Mouse (Mus musculus): Measurements from ENCODE around the gene Slc39a11. TPM values are rescaled to one million over a fixed set of nuclear protein-coding genes. Genes with fewer than 3 reads are reported as not detected.

The Slc39a11 gene
- total RNA-seq, 2 experiments from 2014 or later: 21.7 to 23.1 TPM

DNA sequence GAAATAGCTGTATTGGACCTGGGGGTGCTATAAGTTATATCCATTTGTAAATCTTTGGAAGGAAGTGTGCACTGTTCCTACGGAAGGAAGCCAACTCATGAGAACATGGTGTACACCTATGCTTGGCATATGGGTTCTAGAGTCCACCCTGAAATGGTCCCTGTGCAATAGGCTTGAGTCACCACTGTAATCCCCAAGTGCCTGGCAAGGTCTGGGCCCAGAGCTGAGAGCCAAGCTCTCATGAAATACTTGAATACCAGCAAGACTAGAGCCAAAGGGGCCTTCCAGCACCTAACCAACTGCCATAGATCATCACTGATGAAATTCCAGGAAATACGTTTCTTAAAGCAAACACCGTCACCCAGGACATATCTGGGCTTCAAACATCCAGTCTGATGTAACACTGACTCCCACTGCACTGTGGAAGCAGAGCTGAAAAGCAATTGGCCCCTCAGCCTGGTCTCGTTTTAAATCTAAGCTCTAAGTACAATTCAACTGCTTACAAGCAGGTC lies 111.4 kb downstream of the Slc39a11 start:
- DNase-seq (ENCODE audit: low spot score in 2 of 2): no peak
- no peak for TF ChIP-seq CTCF (conservative IDR thresholded peaks at IDR 0.05)
- Histone ChIP-seq H3K27ac (no peak overlapping the region), H3K4me3 (no peak overlapping the region)

GRCm38 (mm10) chr11:113537715-113538114 lies 112.2 kb downstream of the Slc39a11 start:
- no peak for TF ChIP-seq CTCF (conservative IDR thresholded peaks at IDR 0.05)
- no peak for DNase-seq (ENCODE audit: low spot score in 2 of 2)
- Histone ChIP-seq H3K4me3 (no peak overlapping the region), H3K27ac (no peak overlapping the region)

DNA sequence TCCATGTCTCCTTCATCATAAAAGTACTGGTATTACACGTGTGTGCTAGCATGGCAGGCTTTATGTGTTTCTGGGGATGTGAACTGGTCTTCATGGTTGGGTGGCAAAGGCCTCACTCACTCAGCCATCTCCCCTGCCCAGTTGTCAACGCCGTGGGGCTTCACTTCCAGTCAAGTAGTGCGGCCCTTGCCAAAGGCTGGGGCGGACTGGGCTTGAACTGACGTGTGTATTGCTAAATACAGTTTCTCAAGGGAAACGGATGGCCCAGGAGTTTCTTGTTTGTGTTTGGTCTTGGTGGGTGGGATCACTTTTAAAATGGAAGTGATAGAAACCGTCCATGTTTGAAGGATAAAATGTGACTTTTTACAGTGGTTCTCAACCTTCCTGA lies 112.7 kb downstream of the Slc39a11 start:
- DNase-seq (ENCODE audit: low spot score in 2 of 2): no peak
- H3K27ac ChIP-seq: no peak overlapping the region
- no peak for TF ChIP-seq CTCF (conservative IDR thresholded peaks at IDR 0.05)
- H3K4me3 ChIP-seq: no peak overlapping the region

DNA sequence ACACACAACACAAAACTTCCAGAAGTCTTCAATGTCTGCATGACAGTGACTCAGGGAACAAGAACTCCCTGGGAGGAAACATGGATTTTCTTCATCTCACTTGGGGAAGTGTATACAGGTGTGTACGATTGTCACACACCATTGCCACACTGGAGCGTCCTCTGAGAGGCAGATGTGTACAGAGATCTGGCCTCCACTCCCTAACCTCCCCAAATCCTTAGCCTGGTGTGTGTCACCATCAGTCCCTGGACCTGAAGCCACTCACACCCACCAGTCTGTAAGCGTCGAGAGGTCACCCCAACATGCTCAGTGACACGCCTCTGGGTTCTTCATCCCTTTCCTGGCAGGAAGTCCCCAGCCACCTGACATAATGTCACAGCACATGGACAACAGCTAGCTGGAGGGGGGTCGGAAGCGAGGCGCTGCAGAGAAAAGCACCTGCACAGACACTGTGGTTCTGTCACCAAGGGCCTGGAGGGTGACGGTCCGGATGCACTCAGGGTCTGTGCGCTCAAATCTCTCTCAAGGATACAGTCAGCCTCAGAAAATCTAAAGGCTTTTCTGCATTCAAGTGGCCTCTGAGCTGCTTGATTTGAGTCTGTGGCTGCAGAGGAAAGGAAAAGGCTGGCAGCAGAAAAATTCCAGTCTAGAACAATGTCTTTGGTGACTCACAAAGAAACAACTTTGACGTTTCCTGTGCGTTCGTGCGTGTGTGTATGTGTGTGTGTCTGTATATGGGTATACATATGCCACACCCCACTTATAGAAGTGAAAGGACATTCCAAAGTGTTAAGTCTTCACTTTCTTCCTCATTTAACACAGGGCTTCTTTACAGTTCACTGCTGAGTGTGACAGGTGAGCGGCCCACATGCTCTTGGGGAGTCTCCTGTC lies 113.3 kb downstream of the Slc39a11 start:
- Histone ChIP-seq H3K27ac (no peak overlapping the region), H3K4me3 (no peak overlapping the region)
- TF ChIP-seq CTCF (conservative IDR thresholded peaks at IDR 0.05): no peak
- DNase-seq (ENCODE audit: low spot score in 2 of 2): no peak

- no peak for TF ChIP-seq CTCF (conservative IDR thresholded peaks at IDR 0.05)
- Histone ChIP-seq H3K4me3 (no peak overlapping the region), H3K27ac (no peak overlapping the region)
- no peak for DNase-seq (ENCODE audit: low spot score in 2 of 2)
These were observed 115.5 kb downstream of the Slc39a11 start for GRCm38 (mm10) chr11:113534341-113534740.

DNA sequence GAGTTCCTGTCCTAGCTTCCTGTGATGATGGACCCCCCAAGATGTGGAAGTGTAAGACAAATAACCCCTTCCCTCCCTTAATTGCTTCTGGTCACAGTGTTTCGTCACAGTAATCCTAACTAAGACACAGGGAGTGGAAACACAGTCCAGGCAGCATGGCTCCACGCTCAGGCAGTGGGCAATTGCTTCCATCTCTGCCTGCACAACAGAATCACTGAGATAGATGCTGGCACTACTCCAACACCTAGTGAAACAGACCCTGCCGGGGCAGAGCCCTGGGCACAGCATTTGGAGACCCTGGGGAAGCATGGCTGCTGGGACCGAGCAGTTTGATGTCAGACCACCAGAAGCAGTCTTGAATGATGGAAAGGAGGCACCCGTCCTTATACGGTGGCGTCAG lies 115.9 kb downstream of the Slc39a11 start:
- H3K27ac ChIP-seq: no peak overlapping the region
- TF ChIP-seq CTCF (conservative IDR thresholded peaks at IDR 0.05): no peak

GRCm38 (mm10) chr11:113528391-113528790 lies 121.5 kb downstream of the Slc39a11 start:
- Histone ChIP-seq H3K4me3 (no peak overlapping the region), H3K27ac (peak overlapping the region; percentile 73)
- no peak for TF ChIP-seq CTCF (conservative IDR thresholded peaks at IDR 0.05)
- DNase-seq (ENCODE audit: low spot score in 2 of 2): no peak

More for the DNA sequence above, 115.9 kb downstream of the Slc39a11 start:
- no peak for DNase-seq (ENCODE audit: low spot score in 2 of 2)
- H3K4me3 ChIP-seq: no peak overlapping the region

GRCm38 (mm10) chr11:113525731-113526130 lies 124.1 kb downstream of the Slc39a11 start:
- TF ChIP-seq CTCF (conservative IDR thresholded peaks at IDR 0.05): no peak

GRCm38 (mm10) chr11:113522726-113523125 lies 127.2 kb downstream of the Slc39a11 start:
- DNase-seq (ENCODE audit: low spot score in 2 of 2): no peak
- no peak for TF ChIP-seq CTCF (conservative IDR thresholded peaks at IDR 0.05)
- no peak overlapping the region for H3K4me3 ChIP-seq
- no peak overlapping the region for H3K27ac ChIP-seq

More at GRCm38 (mm10) chr11:113525731-113526130, 124.1 kb downstream of the Slc39a11 start:
- no peak overlapping the region for H3K27ac ChIP-seq
- no peak overlapping the region for H3K4me3 ChIP-seq
- DNase-seq (ENCODE audit: low spot score in 2 of 2): no peak

- H3K4me3 ChIP-seq: no peak overlapping the region
- TF ChIP-seq CTCF (conservative IDR thresholded peaks at IDR 0.05): no peak
- H3K27ac ChIP-seq: no peak overlapping the region
- DNase-seq (ENCODE audit: low spot score in 2 of 2): no peak
These were observed 128.2 kb downstream of the Slc39a11 start for GRCm38 (mm10) chr11:113521469-113522190.

GRCm38 (mm10) chr11:113520851-113521461 lies 128.9 kb downstream of the Slc39a11 start:
- peak overlapping the region; percentile 28; the same call in 1 of the 2 replicates for H3K27ac ChIP-seq
- TF ChIP-seq CTCF (conservative IDR thresholded peaks at IDR 0.05): no peak
- H3K4me3 ChIP-seq: no peak overlapping the region
- DNase-seq (ENCODE audit: low spot score in 2 of 2): no peak

DNA sequence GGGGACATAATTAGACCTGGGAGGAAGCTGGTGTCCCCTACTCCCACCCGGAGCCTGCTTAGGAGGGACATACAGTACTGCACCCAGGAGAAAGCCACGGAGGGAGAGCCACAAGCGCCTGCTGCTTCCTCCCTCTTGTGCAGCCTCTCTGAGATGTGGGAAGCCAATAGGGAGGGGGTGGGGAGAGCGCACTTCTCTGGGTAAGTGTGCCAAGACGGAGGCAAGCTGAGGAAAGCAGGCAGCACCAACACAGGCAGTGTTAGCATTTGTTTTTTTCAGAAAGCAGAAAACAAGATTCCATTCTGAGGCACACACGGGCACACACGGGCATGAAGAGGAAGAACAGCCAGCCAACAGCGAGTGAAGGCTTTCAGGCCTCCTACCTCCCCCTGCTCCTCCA lies 129.5 kb downstream of the Slc39a11 start:
- TF ChIP-seq CTCF (conservative IDR thresholded peaks at IDR 0.05): no peak
- DNase-seq (ENCODE audit: low spot score in 2 of 2): peak in 1 of 2 experiments; percentile 44
- peak overlapping the region; percentile 28; the same call in 1 of the 2 replicates for H3K27ac ChIP-seq
- H3K4me3 ChIP-seq: no peak overlapping the region

DNA sequence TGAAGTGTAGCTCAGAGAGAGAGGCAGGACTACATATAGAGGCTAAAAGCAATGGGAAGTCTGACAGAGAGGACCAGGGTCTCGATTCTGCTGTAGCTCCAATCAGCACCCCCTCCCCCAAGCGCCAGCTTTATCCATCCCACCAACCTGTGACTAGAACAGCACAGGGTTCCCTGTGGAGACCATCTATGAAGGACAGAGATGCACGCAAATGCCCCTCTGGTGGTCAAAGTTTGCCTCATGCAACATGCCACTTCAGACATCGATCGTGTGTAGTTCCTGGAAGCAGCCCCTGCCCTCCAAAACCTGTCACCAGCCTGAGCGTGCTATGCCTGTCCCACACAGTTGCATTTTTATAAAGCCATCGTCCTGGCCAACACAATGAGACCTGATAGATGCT lies 129.9 kb downstream of the Slc39a11 start:
- Histone ChIP-seq H3K27ac (no peak overlapping the region), H3K4me3 (no peak overlapping the region)
- DNase-seq (ENCODE audit: low spot score in 2 of 2): no peak
- TF ChIP-seq CTCF (conservative IDR thresholded peaks at IDR 0.05): no peak

Data from layer of hippocampus, adult 2 months (tissue).